Mouse (Mus musculus) cerebellum, adult 2 months (tissue): ENCODE data around the gene Tfg. TPM values are rescaled to one million over a fixed set of nuclear protein-coding genes. Genes with fewer than 3 reads are reported as not detected.
A peak's percentile ranks its signal among the peaks of the same experiment; 100 is the strongest.

Experiments
- DNase-seq, 2 experiments: peaks; one replicate each; pipeline ENCODE4 v3.0.0; 2021
- H3K27ac ChIP-seq: fragments of 200-500 bp; 2 replicates; pipeline ENCODE4 v1.5.1; 2012; ENCODE audit warnings: low read length, control low read depth, inconsistent platforms; ENCODE audit not compliant: insufficient read depth
- H3K27me3 ChIP-seq: fragments of 200-500 bp; 2 replicates; pipeline ENCODE4 v1.6.1; 2012; ENCODE audit warnings: inconsistent platforms, mild to moderate bottlenecking, low read length, moderate library complexity; ENCODE audit not compliant: control insufficient read depth, insufficient read depth
- H3K4me1 ChIP-seq: fragments of 200-500 bp; 2 replicates; pipeline ENCODE4 v1.6.1; 2011; ENCODE audit warnings: low read length; ENCODE audit not compliant: control insufficient read depth, insufficient read depth
- H3K4me3 ChIP-seq: fragments of 200-500 bp; replicated peaks from 2 replicates; pipeline ENCODE3; 2011; ENCODE audit warnings: mild to moderate bottlenecking, low read depth, low read length, control low read depth; ENCODE audit not compliant: insufficient read depth
- CTCF ChIP-seq: fragments of 200-500 bp; IDR thresholded peaks from 2 replicates; pipeline ENCODE4 v1.5.1; 2011; ENCODE audit warnings: low read depth, mild to moderate bottlenecking, control low read depth, low read length, moderate library complexity, borderline replicate concordance; ENCODE audit not compliant: insufficient read depth
- POLR2A ChIP-seq: fragments of 200-500 bp; IDR thresholded peaks from 2 replicates; pipeline ENCODE4 v1.6.1; 2011; ENCODE audit warnings: low read length, control low read depth, borderline replicate concordance; ENCODE audit not compliant: insufficient read depth
- WGBS: fragments of 180-500 bp; shearing (Covaris S2); methylation state at CpG from one replicate; pipeline ENCODE4 v1.1.7; 2018; 5-methylcytosine and 5-hydroxymethylcytosine counted together
- polyA plus RNA-seq: library from polyadenylated mRNA; depleted of rRNA; stranded (reverse); fragments of >200 nt; gene quantifications from 2 replicates; pipeline ENCODE4 v1.2.3, GENCODE M21; 2012; rRNA removed

The Tfg gene
- polyA plus RNA-seq, result 113 and 127 TPM in 2 replicates

DNA sequence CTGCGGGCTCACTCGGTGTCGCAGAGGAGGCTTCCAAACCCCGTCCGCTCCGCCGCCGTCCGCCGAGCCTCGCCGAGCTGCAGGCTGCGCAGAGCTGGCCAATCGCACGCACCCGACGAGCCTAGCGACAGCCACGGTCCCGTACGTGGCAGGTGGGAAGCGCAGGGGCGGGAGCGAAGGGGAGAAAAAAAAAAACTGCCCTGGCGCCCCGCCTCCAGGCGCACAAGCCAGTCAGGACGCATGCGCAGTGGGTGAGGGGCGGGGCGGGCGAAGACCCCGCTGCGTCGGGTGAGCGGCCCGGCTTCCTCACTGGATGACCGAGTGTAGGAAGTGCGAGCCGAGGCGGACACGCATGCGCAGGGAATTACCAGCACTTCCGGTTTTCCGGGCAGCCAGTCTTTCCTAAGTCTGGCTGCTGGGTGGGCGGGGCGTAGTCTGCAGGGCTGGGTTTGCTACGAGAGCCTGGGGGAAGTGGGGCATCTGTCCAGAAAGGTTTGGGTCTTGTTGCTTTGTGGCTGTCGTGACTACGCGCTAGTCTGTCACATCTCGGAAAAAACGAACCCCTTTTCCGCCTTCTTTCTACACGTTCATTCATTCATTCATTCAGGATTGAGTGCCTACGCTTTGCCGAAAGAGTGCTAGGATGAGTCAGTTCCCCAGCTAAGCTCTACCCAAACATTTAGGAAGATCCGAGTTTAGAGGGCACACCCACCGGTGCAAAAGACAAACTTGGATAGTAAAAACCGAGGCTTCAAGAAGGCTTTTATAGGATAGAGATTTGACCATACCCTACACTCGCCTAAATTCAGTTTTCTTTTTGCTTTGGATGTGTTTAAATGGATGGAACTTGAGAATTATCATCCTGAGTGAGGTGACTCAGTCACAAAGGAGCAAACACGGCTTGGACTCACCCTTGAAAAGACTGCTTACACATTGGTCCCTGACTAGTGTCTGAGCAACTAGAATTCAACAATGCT, at the start of gene Tfg:
Gene Tfg, minus strand, starts transcription at position 227 of the 977 bp plus-strand sequence.
- WGBS, result under 1% methylated on average over 62 of the region's 62 CpGs
- DNase-seq, result peak; percentile 98 to 99
- Histone ChIP-seq H3K27me3 (no peaks in the 10 kb centered on the region), H3K4me1 (no peaks in the 10 kb centered on the region), H3K27ac (peak within 1 kb of the TSS; percentile 31; the same call in 1 of the 2 replicates), H3K4me3 (peak within 1 kb of the TSS; percentile 67)
- TF ChIP-seq CTCF, result no peak
- TF ChIP-seq POLR2A, result peak; percentile 50

DNA sequence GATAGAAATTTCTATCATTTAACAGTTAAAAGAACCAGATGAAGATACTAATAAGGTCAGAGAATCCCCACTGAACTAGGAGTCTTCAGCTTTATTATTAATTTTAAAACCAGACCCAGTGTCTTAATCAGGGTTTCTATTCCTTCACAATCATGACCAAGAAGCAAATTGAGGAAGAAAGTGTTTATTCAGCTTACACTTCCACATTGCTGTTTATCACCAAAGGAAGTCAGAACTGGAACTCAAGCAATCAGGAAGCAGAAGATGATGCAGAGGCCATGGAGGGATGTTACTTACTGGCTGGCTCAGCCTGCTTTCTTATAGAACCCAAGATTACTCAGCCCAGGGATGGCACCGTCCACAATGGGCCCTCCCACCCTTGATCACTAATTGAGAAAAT, 11.8 kb upstream of the Tfg start:
- H3K27me3 ChIP-seq, result no peaks in the 10 kb centered on the region
- H3K4me3 ChIP-seq, result no peak overlapping the region
- H3K27ac ChIP-seq, result no peak overlapping the region
- 26% methylated on average over 1 of the region's 1 CpGs for WGBS
- no peaks in the 10 kb centered on the region for H3K4me1 ChIP-seq
- no peak for DNase-seq
- no peak for TF ChIP-seq POLR2A
- no peak for TF ChIP-seq CTCF

DNA sequence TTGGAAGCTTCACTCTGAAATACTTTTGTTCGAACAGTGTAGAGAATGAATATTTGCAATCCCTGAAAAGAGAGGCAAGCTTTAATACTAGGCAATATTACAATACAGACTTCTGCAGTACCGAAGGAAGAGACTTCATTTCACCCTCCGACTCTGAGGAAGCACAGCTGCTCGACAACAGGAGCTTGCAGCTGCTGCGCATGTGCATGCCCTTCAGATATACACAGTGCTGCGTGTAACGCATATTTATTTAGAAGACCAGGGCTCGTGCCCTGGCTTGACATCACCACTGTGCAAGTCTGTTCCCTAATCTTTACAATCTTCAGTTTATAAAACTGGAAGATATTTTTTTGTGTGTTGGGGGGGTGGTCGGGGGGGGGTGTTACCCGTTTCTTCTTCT, 7.7 kb upstream of the Tfg start:
- no peak for TF ChIP-seq CTCF
- no peak for TF ChIP-seq POLR2A
- no peak overlapping the region for H3K27ac ChIP-seq
- no peak for DNase-seq
- no peak overlapping the region for H3K4me3 ChIP-seq
- no peaks in the 10 kb centered on the region for H3K4me1 ChIP-seq
- H3K27me3 ChIP-seq, result no peaks in the 10 kb centered on the region
- 86% methylated on average over 10 of the region's 10 CpGs for WGBS

DNA sequence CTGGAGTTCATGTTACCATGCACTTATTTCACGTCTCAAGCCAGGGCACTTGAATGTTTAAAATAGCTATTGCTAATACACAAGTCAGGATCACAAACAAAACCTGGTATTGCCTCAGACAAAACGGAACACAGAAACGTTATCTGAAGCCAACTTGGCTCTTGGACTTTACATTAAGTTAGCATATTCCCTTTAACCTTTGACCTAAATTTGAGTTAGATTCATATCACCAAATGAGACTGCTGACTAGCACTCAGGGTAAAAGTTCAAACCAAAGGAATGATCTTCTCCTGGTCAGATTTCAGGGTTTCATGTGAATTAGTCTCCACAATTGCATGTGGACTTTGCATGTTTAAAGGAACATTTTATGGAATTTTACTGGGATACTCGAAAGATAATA, 5.1 kb upstream of the Tfg start:
- no peaks in the 10 kb centered on the region for H3K27me3 ChIP-seq
- WGBS, result 71% methylated on average over 4 of the region's 4 CpGs
- H3K4me3 ChIP-seq, result no peak overlapping the region
- no peak for TF ChIP-seq POLR2A
- no peak for DNase-seq
- no peak overlapping the region for H3K27ac ChIP-seq
- H3K4me1 ChIP-seq, result no peaks in the 10 kb centered on the region

DNA sequence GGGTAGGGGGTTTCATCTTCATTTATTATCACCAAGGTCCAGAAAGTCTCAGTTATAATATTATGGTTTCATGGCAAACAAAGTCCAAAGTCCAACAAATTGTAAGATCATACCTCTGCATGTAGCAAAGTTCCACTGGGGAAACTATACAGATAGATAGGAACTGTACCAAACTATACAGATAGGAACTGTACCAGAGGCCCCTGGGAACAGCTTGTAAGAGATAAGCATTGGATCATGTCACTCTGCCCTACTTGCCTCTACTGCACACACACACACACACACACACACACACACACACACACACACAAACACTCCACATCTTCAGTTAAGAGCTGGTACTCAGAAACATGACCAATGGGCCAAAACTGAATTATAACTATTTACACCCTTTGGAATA, 1.8 kb upstream of the Tfg start:
- no peaks in the 10 kb centered on the region for H3K4me1 ChIP-seq
- H3K4me3 ChIP-seq, result no peak overlapping the region
- TF ChIP-seq POLR2A, result no peak
- TF ChIP-seq CTCF, result no peak
- no peak overlapping the region for H3K27ac ChIP-seq
- no peak for DNase-seq
- no peaks in the 10 kb centered on the region for H3K27me3 ChIP-seq

DNA sequence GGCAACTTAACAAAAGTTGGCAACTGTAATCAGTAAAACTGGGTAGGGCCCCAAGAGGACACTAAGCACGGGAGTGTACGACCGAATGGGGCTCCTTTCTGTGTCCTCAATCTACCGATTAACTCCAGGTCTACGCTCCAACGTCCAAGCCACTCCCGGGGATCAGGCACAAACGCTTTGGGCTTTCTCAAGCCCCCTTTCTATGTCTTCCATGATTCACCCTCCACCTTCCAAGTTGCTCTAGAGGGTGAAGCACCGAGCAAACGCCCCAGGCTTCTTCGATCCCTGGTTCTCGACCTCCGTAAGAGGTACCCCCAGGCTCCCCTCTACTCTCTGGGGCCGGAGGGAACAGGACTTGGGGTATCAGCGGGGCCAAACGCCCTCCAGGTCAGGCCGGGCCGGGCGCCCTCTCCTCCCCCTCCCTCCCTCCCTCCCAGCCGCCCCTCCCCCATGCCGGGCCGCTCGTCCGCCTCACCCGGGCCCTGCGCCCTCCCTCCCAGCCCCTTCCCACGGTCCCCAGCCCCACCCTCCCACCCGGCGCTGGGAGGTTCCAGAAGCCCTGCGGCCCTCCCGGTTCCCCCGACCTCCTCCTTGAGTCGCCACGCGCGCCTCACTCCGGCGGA, 582 bp downstream of the Tfg start:
- H3K27me3 ChIP-seq, result no peaks in the 10 kb centered on the region

DNA sequence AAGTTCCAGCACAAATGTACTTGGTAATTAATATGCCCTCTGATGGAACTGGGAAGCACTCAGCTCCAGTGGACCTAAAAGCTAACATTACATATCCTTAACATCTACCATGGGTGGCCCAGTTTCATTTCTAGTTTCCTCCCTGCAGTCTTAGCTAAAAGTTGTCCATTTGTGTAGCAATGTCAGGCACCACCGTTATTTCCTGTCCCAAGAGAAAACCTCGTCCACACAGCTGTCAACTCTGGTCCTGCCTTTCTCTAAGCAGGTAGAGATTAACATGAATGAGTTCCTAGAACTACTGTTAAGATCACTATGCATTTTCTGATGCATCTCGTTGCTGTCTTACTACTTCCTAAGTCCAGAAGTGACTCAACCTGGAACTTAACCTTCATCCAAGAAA, 1.6 kb downstream of the Tfg start:
- Histone ChIP-seq H3K4me1 (no peaks in the 10 kb centered on the region), H3K27ac (no peak overlapping the region), H3K4me3 (no peak overlapping the region), H3K27me3 (no peaks in the 10 kb centered on the region)
- DNase-seq, result no peak
- 49% methylated on average over 3 of the region's 3 CpGs for WGBS
- TF ChIP-seq POLR2A (no peak), CTCF (no peak)

More for the DNA sequence above, 582 bp downstream of the Tfg start:
- WGBS, result under 1% methylated on average over 27 of the region's 38 CpGs
- DNase-seq, result peak; percentile 37 to 52
- Histone ChIP-seq H3K27ac (peak overlapping the region; percentile 31; the same call in 1 of the 2 replicates), H3K4me1 (no peaks in the 10 kb centered on the region), H3K4me3 (peak overlapping the region; percentile 67)
- no peak for TF ChIP-seq POLR2A
- TF ChIP-seq CTCF, result no peak

DNA sequence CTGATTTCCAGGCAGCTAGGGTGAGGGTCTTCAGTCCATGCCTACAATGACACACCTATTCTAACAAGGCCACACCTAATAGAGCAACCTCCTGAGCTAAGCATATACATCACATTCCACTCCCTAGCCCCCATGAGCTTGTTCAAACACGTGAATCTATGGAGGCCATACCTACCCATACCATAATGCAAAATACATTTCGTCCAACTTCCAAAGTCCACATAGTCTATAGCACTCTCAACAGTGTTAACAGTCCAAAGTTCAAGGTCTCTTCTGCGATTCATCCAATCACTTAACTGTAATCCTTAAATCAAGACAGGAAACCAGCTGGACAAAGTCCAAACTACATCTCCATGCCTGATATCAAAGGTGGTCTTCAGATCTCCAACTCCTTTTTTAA, 7.2 kb downstream of the Tfg start:
- H3K27me3 ChIP-seq, result no peaks in the 10 kb centered on the region
- no peak for DNase-seq
- no peak overlapping the region for H3K4me3 ChIP-seq
- TF ChIP-seq POLR2A (no peak), CTCF (no peak)
- 96% methylated on average over 3 of the region's 3 CpGs for WGBS
- H3K4me1 ChIP-seq, result no peaks in the 10 kb centered on the region
- H3K27ac ChIP-seq, result no peak overlapping the region
